Mouse (Mus musculus) thymus, postnatal 4 days (tissue): ENCODE results near the gene Foxq1.
A peak's percentile ranks its signal among the peaks of the same experiment; 100 is the strongest.

ENCODE experiments used
- DNase-seq: peaks from one replicate; pipeline ENCODE4 v3.0.0; 2021

The Foxq1 gene

GRCm38 (mm10) chr13:31555834-31556233 lies at the start of gene Foxq1:
Foxq1 (plus strand) TSS chr13:31556134.
- DNase-seq: no peak

DNA sequence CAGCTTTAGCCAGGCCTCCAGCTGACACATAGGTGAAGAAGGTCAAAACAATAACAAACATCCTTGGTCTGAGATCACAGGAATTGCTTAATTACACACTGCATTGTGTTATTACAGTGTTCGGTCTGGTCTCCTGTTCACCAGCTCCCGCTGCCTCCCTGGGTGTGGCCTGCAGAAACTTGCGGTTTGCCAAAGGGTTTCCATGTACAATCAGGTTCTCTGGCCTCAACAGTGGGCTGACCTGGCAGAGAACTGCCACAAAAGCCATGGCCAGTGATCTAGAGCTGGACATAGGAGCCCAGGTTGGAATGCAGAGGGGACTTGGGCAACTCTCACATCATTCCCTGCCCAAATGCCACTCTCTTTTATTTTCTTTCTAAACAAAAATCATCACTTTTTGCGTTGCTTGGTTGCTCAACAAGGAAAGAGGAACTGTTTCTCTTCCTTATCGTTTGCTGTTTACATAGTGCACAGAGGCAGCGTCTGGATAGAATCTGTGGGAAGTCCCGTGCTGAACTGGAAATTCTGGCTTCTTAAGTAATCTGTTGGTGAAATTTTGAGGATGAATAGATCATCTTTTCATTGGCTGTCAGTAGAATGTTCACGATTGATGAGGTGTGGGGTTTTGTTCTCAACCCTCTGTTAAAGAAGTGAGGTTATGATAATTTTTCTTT lies 49.3 kb upstream of the Foxq1 start:
- no peak for DNase-seq

DNA sequence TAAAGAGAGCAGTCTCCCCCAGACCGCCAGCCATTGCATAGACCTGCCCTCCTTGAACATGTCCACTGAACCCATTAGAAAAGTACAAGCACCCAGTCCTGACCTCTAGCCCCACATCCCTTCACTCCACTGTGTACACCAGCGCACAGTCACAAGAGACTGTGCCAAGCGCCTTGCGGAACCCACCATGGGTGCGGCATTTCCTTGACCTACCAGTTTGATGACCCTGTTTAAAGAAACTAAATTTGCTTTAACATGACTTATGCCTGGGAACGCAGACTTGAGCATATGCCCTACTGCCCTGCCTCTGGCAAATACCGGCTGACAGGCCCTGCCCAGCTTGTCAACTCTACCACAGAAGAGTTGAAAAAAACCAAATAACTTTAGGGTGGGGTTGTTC lies 40.7 kb upstream of the Foxq1 start:
- DNase-seq: no peak

DNA sequence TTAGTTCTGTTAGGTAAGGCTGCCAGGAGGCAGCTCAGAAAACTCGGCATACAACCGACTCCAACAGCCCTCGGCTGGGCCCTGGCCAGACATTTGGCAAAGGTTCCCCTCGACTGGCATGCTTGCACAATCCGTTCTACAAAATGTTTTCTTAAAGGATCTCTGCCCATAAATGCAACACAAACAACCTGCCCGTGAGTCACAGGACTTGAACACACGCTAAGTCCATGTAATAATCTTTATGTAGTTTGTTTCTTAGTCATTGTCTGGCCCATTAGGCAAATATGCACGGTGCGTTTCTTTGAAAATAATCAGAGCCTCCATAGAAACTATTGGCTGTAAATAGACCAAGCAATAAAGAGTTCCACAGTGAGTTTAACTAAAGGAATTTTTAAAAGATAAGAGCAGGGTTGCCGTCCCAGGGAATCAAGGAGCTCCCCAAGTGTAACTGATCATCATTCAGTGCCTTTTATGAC lies 37.5 kb upstream of the Foxq1 start:
- no peak for DNase-seq

GRCm38 (mm10) chr13:31518971-31519370 lies 37.0 kb upstream of the Foxq1 start:
- no peak for DNase-seq

DNA sequence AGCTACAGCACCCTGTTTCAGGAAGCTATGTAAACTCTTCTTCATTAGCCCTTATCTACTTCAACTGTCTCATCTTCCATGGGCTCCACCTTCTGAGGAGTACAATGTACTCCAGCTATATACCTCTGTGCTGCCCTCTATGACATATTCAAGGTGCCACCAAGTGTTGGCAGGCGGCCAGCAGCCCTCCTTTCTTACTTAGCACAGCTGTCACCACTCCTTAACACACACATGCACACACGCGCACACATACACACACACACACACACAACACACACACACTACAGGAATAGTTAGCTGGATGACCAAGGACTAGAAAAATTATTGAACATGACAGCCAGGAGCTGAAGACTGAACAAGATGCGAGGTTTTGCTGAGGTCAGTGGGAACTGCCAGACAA lies 31.0 kb upstream of the Foxq1 start:
- DNase-seq: no peak

- DNase-seq: no peak
These were observed 24.7 kb upstream of the Foxq1 start for GRCm38 (mm10) chr13:31531186-31531585.

- no peak for DNase-seq
These were observed 24.3 kb upstream of the Foxq1 start for GRCm38 (mm10) chr13:31531651-31532061.

- DNase-seq: no peak
These were observed 21.2 kb upstream of the Foxq1 start for GRCm38 (mm10) chr13:31534726-31535125.

DNA sequence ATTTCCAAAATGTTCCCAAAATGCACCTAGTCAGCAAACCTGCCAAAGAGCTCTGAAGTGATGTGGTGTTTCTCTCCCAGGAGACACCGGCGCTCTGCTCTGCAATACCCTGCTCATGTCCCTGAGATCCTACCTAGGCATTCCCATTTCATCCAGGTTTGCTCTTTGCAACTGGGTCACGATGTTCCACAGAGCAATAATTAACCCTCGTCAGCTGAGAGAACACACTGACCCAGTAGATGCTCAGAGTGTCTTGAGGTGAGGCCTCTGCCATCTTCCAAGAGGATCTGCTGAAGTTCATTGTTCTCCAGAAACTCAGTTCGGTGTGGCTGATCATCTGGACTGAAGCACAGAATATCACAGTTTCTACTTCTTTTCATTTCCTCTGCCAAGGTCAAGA lies 12.9 kb upstream of the Foxq1 start:
- DNase-seq: no peak

- no peak for DNase-seq
These were observed 9.2 kb upstream of the Foxq1 start for GRCm38 (mm10) chr13:31546784-31547183.

DNA sequence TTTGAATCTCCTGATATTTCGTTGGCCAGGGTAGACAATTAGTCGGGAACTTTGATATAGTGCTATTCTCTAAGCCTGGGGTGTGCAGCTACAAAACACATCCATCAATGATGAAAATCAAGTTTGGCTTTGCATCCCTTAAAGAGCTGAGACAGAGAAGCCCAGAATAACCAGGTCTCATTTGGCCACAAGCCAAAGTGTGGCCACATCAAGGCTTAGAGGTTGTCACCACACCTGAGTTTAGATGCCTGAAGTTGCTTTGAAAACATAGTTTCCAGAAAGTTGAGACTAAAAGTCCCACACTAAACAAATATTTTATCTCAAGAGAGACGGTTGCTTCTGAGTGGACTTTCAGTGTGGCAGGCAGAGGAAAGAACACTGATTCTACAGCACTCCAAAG lies 8.7 kb upstream of the Foxq1 start:
- DNase-seq: no peak

DNA sequence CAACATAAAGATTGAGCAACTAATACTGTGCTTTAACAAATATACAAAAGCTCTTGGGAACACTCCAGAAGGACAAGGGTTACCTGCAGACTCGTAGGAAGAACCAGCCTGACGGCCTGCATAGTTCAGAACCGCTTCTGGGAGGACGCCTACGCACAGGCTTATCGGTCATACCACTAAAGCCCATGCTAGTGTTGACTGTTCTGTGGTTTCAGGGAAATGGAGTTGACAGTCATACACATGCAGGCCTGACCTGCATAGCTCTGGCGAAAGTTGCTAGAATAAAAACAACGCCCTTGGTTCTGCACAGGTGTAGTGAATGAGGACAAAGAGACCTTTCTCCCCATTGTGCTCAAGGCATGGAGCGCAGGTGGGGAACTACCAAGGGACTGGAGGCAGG lies 8.3 kb upstream of the Foxq1 start:
- no peak for DNase-seq

DNA sequence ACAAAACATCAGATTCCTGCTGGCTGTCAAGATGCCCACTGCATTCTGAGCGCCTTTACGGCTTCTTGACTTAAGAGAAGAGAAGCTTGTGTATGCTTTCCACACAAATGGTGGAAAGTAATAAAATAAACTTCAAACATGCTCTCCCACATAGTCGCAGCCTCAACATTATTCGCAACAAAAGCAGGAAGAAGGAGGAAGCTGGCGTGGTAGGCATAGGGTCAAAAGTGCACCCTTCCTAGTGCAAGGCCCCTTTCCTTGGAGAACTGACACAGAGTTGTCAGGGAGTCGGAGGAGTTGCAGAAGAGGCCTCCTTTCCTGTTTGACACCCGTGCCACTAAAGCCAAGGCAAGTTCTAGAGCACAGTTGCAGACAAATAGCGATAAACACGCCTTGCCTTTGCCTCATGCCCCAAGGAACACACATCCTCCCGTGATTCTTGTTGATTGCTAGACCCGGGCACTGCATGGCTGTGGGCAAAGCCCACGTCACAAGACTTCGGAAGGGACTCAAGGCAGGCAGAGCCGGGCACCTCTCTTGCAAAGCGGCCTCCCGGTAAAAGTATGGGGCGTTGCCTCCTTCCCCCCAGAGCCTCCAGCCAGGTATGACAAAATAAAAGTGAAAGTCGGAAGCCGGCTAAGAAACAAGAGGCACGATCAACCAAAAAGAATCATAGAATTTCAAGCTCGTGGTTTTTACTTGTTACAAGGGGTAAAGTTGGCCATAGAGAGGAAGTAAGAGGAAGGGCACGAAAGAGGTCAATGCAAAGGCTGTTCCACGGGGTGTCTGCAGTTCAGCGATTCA lies 1.2 kb downstream of the Foxq1 start:
- DNase-seq: no peak

GRCm38 (mm10) chr13:31557768-31558520 lies 2.0 kb downstream of the Foxq1 start:
- DNase-seq: peak; percentile 45

DNA sequence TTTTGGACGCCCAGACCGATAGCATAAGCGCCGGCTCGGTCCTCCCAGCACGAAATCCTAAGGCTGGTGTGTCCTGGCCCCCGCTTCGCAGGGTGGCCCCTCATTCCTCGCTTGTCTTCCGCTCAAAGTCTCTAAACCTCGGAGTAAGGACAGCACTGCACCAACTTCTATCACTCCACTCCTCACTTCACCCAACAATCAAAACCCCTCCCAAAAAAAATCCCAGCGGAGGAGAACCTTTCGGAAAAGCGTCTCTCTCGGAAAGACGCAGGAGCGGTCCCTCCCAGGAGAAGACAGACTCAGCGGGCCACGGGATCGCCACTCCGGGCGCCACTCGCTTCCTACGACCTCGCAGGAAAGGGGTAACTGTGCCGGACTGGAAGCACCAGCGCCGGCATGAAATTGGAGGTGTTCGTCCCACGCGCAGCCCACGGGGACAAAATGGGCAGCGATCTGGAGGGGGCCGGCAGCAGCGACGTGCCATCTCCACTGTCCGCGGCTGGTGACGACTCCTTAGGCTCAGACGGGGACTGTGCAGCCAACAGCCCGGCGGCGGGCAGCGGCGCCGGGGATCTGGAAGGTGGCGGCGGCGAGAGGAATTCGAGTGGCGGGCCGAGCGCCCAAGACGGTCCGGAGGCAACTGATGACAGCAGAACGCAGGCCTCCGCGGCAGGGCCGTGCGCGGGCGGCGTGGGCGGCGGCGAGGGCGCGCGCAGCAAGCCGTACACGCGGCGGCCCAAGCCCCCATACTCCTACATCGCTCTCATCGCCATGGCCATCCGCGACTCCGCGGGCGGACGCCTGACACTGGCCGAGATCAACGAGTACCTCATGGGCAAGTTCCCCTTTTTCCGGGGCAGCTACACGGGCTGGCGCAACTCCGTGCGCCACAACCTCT lies 2.8 kb downstream of the Foxq1 start, which contains the start of gene A530084C06Rik:
Gene A530084C06Rik, minus strand, starts transcription at position 813 of the 898 bp plus-strand sequence.
- peak; percentile 30 for DNase-seq

DNA sequence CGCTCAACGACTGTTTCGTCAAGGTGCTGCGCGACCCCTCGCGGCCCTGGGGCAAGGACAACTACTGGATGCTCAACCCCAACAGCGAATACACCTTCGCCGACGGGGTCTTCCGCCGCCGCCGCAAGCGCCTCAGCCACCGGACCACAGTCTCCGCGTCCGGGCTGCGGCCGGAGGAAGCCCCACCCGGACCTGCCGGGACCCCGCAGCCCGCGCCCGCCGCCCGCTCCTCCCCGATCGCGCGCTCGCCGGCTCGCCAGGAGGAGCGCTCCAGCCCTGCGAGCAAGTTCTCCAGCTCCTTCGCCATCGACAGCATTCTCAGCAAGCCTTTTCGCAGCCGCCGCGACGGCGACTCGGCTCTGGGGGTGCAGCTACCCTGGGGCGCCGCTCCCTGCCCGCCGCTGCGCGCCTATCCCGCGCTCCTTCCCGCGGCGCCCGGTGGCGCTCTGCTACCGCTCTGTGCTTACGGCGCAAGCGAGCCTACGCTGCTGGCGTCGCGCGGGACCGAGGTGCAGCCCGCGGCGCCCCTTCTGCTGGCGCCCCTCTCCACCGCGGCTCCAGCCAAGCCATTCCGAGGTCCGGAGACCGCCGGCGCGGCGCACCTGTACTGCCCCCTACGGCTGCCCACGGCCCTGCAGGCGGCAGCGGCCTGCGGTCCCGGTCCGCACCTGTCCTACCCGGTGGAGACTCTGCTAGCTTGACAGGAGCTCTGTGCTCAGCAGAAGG lies 3.6 kb downstream of the Foxq1 start:
- DNase-seq: peak; percentile 76

DNA sequence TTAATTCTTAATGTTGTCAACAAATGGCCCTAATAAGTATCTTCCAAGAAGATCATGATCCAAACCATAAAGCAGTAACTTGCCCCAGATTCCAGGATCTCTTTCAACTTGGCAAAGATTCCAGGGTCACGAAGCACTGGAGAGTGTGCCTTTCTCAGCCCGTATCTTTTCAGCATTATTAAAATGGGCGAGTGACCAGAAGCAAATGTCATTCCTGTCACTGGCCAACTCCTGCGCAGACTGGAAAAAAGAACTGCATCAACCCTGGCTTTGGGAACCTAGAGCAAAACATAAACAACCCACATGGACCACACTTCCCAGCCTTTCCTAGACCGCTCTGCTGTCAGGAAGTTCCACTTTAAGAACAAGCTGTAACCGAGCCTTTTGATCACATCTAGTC lies 8.5 kb downstream of the Foxq1 start:
- DNase-seq: no peak

DNA sequence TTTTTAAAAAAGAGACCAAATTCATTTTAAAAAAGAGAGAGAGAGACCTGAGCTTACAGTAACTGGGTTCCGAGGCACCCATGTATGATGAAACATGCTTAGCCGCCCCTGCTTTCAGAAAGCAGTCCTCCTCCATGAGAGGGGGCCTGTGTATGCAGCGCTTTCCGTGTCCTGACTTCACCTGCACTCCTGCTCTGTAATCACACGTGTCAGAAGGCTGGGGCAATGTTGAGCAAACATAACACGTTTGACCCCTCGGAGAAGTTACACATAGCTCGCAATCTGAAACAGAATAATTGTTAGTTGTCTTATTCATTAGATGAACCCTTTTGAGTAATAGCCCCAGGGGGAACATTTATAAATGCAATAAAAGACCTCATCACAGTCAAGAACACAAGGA lies 11.2 kb downstream of the Foxq1 start:
- no peak for DNase-seq

- DNase-seq: no peak
These were observed 11.8 kb downstream of the Foxq1 start for GRCm38 (mm10) chr13:31567617-31568294.
